Mouse (Mus musculus): ENCODE data around the gene Tmem109.

- TF ChIP-seq POLR2A (IDR thresholded peaks at IDR 0.05; ENCODE audit: insufficient read length, low read depth): no peak
- no peak for TF ChIP-seq E2F4 (IDR thresholded peaks at IDR 0.05; ENCODE audit: insufficient read depth)
- no peak for TF ChIP-seq MYOG (IDR thresholded peaks at IDR 0.05; ENCODE audit: control insufficient read depth in 1 of 3, insufficient read depth in 1 of 3, insufficient read length in 2 of 3, low read depth in 2 of 3)
- no peak for TF ChIP-seq POLR2AphosphoS2 (IDR thresholded peaks at IDR 0.05; ENCODE audit: insufficient read length, low read depth)
- no peak for TF ChIP-seq CEBPB (IDR thresholded peaks at IDR 0.05; ENCODE audit: insufficient read depth, poor library complexity, severe bottlenecking)
Observed at GRCm38 (mm10) chr19:10900315-10900714, 18.5 kb upstream of the Tmem109 start.

Data from myocyte (in vitro differentiated cells).